Mouse (Mus musculus) embryo, embryonic 11 days (tissue): ENCODE measurements around the gene Whrn.
A peak's percentile ranks its signal among the peaks of the same experiment; 100 is the strongest.

Experiments
- DNase-seq: peaks from one replicate; pipeline ENCODE4 v3.0.0-alpha.2; 2015

Whrn gene

DNA sequence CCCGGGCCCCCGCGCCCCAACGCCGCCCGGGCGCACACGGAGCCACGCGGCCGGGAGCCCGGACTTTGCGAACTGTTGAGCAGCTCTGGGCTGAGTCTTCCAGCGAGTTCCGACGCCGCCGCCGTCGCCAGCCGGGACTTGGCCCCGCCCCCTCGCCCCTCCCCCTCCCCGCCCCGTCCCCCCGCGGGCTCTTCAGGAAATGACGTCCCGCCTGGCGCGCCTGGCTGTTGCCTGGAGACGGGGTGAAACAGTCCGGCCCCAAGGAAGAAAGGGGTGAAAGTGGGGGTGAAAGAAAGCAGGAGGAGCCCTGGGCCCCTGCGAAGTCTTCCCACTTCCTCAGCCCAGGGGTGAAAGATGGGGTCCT, at the start of gene Whrn:
Whrn (minus strand) TSS at position 77 of the 364 bp plus-strand sequence.
- peak; percentile 91 for DNase-seq

DNA sequence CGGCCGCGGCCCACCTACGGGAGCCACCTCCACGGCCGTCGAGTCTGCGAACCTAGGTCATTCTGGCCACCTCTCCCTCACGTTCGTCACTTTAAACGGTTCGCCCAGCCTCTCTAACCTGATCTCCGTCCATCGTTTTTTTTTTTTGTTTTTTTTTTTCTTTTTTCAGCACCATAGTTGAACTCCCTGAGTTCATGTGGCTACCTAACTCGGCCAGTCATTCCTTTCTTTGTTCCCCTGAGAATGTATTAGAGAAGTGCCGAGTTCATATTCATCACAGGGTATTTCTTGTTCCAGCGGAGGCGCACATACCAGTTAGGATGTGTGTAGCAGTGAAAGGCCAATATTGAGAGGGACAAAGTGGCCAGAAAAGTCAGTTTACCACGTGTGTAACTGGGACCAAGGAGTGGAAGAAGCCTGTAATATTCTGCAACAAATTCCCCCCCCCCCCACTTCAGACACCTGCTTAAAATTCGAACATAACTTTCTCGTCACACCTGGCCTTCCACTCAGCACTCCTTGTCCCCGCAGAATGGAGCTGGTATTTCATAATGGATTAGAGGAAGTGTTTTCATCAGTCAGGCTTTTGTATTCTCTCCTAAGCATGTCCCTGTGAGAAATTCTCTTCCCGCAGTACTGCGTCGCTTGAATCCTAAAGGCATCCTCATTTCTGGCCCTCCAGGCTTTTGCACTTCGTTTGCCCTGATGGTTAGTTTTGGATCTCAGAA, 49.6 kb upstream of the Whrn start:
- DNase-seq = no peak

GRCm38 (mm10) chr4:63544494-63545230, 48.9 kb upstream of the Whrn start, which contains the start of gene Atp6v1g1:
Atp6v1g1 (plus strand) TSS chr4:63544772.
- DNase-seq = peak; percentile 96

- DNase-seq = peak; percentile 55
Observed at GRCm38 (mm10) chr4:63543746-63544493, 48.1 kb upstream of the Whrn start.

GRCm38 (mm10) chr4:63542209-63542608, 46.4 kb upstream of the Whrn start:
- DNase-seq = no peak

- no peak for DNase-seq
Observed at GRCm38 (mm10) chr4:63537602-63538001, 41.8 kb upstream of the Whrn start.

DNA sequence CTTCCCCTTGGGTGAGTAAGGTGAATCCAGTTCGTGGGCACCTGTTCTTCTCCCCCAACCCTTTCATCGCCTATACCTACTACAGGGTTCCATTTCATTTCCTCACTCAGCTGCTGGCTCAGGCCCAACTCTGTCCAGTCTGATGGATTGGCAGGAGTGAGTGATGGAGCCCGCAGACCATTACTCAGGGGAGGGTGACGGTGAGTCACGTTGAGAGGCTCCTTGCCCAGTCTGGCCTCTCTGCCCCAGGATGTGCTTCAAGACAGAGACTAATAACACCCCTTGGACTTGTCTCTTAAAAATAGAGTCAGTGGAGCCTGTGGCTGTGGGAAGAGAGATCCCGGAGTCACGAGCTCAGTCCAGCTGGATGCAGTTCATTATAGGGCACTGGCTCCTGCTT, 34.6 kb upstream of the Whrn start:
- no peak for DNase-seq

DNA sequence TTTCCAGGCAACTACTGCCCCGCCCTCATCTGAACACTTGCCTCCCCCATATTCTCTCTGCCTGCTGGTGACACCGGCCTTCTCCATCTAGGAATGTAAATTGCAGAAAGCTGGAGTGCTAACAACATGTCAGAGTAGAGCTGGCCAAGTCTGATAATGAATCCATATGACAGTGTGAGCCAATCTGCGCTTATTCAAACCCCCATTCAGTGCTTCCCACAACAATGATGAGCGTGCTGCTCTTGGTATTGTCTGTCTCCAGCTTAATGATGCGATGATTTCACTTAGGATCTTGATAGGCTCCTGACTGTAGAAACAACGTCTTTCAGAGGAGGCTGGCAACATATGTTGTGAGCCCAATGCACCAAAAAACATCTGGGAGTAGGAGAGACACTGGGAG, 33.2 kb upstream of the Whrn start:
- DNase-seq = no peak

DNA sequence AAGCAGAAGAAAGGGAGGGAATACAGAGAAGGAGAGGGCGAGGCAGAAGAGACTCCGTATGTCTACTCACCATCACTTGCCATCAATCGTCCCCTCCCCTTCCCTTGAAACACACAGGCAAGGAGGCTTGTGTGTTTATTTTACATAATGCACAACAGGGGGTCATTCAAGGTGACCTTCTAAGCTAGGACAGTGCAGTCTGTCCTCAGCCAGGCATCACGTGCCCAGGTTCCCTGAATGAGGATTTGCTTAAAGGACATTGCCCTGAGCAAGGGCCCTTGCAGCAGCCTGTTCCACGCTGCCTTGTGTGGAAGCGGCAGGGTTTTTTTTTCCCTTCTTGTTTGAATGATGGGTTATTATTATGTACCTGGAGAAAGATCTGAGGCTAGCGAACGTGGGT, 29.7 kb upstream of the Whrn start:
- DNase-seq = no peak

- no peak for DNase-seq
Observed at GRCm38 (mm10) chr4:63521813-63522419, 26.1 kb upstream of the Whrn start.

DNA sequence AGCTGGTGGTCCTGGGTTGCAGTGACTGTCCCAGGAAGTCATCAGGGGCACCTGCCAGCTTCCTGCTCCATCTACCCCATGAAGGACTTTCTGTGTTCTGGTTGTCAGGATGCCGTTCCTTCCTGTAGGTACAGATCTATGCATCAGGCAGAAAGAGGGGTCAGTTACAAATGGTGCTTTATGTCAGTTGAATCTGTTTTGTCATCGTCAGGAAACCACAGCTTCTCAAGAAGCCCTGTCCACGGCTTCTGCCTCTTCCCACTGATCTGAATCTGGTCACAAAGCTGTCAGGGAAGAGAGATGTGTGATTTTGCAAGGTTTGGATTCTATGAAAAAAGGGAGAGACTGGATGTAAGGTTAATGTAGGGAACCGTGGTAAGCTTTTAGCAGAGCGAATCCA, 19.2 kb upstream of the Whrn start:
- no peak for DNase-seq

DNA sequence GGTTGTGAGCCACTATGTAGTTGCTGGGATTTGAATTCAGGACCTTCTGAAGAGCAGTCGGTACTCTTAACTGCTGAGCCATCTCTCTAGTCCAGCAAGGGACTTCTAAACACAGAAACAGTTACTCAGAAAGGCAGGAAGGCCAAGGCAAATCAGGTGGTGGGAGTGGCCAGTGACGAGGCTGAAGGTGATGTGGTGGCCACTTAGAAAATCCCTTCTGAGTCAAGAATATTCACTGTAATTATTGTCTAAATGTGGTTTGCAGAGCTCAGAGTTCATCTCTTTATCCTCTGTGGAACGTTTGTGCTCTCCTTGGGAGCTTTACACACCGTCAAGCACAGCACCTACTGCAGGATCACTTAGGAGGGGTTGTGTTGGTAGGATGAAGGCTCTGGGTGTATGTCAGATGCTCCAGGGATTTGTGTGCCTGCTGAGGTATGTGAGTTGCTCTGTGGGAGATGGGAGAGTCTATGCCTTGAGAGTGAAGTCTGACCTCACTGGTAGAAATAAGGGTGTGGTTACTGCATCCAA, 18.7 kb upstream of the Whrn start:
- no peak for DNase-seq

DNA sequence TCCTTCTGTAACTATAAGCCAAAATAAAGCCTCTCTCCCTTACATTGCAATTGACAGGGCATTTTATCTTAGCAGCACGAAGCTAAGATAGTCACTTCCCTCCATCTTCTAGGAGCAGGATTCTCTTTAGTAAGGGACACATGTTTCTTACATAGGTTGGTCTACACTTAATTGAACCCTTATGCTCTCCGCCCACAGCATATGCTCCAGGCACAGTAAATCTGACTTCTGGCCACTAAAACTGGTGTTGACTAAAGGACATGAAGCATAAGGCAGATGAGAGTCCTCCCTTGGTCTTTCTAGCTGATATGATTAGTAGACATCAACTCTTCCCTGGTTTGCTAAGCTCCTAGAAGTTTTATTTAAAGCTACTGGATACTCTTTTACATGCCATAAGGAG, 17.1 kb upstream of the Whrn start:
- DNase-seq = no peak

GRCm38 (mm10) chr4:63508232-63508631, 12.4 kb upstream of the Whrn start:
- peak; percentile 72 for DNase-seq

DNA sequence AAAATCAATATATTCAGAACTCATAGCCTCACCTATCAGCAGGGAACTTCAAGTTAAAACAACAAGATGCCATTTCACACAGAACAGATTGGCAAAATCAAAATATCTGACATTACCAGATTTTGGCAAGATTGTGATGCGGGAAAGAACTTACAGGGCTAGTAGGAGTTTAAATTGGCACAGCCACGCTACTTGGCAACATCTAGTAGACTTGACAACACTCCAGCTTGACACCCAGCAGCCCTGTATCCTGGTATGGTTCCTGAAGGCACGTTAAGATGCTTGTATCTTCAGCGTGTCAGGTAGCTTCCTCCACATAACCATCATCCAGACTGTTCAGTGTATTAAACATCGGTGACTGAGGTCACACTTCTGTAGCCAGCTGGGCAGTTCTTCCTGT, 11.7 kb upstream of the Whrn start:
- no peak for DNase-seq

GRCm38 (mm10) chr4:63503949-63504348, 8.2 kb upstream of the Whrn start:
- no peak for DNase-seq

DNA sequence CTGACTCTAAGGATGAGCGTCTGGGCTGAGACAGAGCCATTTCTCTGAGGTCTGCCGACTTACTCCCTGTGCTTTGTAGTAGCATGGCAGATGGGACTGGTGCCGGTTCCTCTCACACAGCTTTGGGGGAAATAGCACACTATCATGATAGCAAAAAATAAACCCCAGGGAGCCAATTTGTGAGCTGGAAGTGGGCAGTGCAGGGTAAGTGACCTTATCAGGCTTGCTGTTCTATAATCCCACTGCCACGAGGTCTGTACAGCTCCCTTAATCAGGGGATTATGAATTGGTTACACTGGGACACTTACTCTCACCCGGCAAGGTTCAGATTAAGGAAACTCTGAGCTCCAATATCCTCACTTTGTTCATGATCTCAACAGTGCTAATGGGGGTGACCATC, 5.3 kb upstream of the Whrn start:
- no peak for DNase-seq

DNA sequence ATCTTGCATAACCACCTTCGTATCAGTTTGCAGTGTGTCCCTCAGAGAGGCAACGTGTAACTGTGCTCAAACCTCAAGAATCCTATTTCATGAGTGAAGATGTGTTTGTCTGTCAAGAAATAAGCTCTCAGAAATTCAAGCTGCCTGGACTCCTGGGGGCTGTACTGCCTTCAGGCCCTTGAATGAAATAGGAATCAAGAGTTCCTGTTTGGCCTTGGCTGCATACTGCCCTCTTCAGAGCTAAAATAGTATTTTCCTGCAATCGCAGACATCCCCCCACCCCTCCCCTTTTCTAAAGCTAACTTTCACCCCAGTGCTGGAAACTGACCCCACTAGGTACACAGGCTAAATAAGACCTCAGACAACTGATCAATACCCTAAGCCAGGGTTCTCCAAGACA, 2.6 kb upstream of the Whrn start:
- peak; percentile 43 for DNase-seq

DNA sequence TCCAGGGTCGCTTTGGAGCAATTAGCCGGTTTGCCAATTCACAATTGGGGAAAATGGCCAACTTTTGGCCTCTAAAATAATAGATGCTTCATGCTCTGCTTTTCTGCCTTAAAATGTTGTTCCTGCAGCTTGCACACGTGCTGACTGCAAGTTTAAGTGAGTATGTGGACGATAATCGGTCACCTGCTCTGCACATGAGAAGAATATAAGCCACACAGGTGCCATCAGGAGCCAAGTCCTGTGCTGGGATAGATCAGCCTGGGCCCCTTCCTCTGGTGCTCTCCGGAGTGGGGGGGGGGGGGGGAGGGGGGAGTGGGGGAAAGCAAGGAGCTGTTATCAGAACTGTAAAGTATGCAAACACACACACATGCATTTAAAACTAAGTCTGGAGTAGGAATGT, 521 bp upstream of the Whrn start:
- no peak for DNase-seq

- peak; percentile 79 for DNase-seq
Observed at GRCm38 (mm10) chr4:63494967-63495914, 550 bp downstream of the Whrn start.

GRCm38 (mm10) chr4:63494401-63494966, 1.3 kb downstream of the Whrn start:
- DNase-seq = no peak
